Mouse (Mus musculus): ENCODE data around the gene Prpsap1. TPM values are rescaled to one million over a fixed set of nuclear protein-coding genes. Genes with fewer than 3 reads are reported as not detected.

Prpsap1 gene
- 81.7 and 98.2 TPM in 2 replicates for polyA plus RNA-seq (2015; fragmentation: Nextera tagmentation; extraction: Ambion mirVana)

GRCm38 (mm10) chr11:116493795-116494252 lies at the start of gene Prpsap1:
TSS of gene Prpsap1 (minus strand) at chr11:116494202.
- H3K4me2 ChIP-seq = no peak within 1 kb of the TSS
- H3K27me3 ChIP-seq = no peaks in the 10 kb centered on the region
- no peak for ATAC-seq (replicated peaks; ENCODE audit: insufficient number of reproducible peaks, insufficient read depth, low FRiP score, low read depth)
- no peak within 1 kb of the TSS for H3K9ac ChIP-seq
- H3K9me3 ChIP-seq (replicated peaks) = no peaks in the 10 kb centered on the region
- no peaks in the 10 kb centered on the region for H3K36me3 ChIP-seq
- WGBS = 28% methylated on average over 4 of the region's 4 CpGs
- H3K4me3 ChIP-seq = no peak within 1 kb of the TSS
- H3K4me1 ChIP-seq (replicated peaks) = peaks cover 16% of the 10 kb centered on the region
- peak within 1 kb of the TSS; percentile 36 for H3K27ac ChIP-seq

DNA sequence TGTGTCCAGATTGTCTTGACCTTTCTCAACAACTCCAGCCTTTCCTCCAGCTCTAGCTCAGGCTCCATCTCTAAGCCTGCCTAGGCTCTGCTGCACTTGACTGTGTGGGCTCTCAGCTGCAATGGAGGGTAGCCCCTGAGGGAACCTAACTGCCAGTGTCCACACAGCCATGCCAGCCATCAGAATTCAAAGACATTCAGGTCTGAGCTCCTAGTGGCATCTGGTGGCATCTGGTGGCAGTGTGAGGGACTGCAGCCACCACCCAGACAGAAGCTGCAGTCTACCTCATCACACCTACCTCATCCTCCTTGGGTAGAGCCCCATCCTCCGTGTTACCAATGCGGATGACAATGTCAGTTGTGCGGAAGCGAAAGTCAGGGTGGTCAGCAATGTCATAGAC lies 49.1 kb upstream of the Prpsap1 start:
- no peaks in the 10 kb centered on the region for H3K9me3 ChIP-seq (replicated peaks)
- no peak overlapping the region for H3K4me2 ChIP-seq
- no peak overlapping the region for H3K4me3 ChIP-seq
- no peaks in the 10 kb centered on the region for H3K27me3 ChIP-seq
- 76% methylated on average over 4 of the region's 4 CpGs for WGBS
- no peak for ATAC-seq (replicated peaks; ENCODE audit: insufficient number of reproducible peaks, insufficient read depth, low FRiP score, low read depth)
- H3K9ac ChIP-seq = no peak overlapping the region
- peaks cover 82% of the 10 kb centered on the region for H3K36me3 ChIP-seq
- H3K4me1 ChIP-seq (replicated peaks) = no peaks in the 10 kb centered on the region
- no peak overlapping the region for H3K27ac ChIP-seq

DNA sequence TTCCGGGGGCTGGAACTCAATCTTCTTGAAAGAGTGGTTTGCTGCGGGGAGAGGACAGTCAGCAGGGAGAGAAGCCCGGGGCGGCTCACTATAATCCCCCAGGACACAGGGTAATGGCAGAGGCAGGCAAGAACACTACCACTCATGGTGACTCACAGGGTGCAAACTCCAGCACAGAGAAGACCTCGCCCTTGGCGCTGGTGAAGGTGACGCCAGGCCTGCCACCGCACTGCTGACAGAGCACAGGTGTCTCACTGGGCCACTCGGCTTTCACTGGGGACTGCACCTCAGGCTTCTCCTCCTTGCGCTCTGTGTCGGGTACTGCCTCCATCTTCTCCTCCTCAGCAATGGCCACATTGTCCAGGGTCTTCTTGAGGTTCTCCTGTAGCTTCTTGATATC lies 47.2 kb upstream of the Prpsap1 start:
- no peak overlapping the region for H3K27ac ChIP-seq
- no peaks in the 10 kb centered on the region for H3K9me3 ChIP-seq (replicated peaks)
- H3K4me2 ChIP-seq = no peak overlapping the region
- no peak overlapping the region for H3K4me3 ChIP-seq
- H3K27me3 ChIP-seq = no peaks in the 10 kb centered on the region
- H3K4me1 ChIP-seq (replicated peaks) = peaks cover 3% of the 10 kb centered on the region; the same call in 1 of the 2 replicates
- 90% methylated on average over 11 of the region's 11 CpGs for WGBS
- peaks cover 79% of the 10 kb centered on the region for H3K36me3 ChIP-seq
- no peak for ATAC-seq (replicated peaks; ENCODE audit: insufficient number of reproducible peaks, insufficient read depth, low FRiP score, low read depth)
- no peak overlapping the region for H3K9ac ChIP-seq

- Histone ChIP-seq H3K4me2 (no peak overlapping the region), H3K4me3 (no peak overlapping the region), H3K27ac (no peak overlapping the region), H3K9me3 (replicated peaks) (no peaks in the 10 kb centered on the region), H3K27me3 (peaks cover 19% of the 10 kb centered on the region), H3K4me1 (replicated peaks) (peaks cover 12% of the 10 kb centered on the region), H3K9ac (no peak overlapping the region), H3K36me3 (peaks cover 50% of the 10 kb centered on the region)
- ATAC-seq (replicated peaks; ENCODE audit: insufficient number of reproducible peaks, insufficient read depth, low FRiP score, low read depth) = no peak
- WGBS = 82% methylated on average over 12 of the region's 12 CpGs
Observed at GRCm38 (mm10) chr11:116538142-116538735, 44.2 kb upstream of the Prpsap1 start.

DNA sequence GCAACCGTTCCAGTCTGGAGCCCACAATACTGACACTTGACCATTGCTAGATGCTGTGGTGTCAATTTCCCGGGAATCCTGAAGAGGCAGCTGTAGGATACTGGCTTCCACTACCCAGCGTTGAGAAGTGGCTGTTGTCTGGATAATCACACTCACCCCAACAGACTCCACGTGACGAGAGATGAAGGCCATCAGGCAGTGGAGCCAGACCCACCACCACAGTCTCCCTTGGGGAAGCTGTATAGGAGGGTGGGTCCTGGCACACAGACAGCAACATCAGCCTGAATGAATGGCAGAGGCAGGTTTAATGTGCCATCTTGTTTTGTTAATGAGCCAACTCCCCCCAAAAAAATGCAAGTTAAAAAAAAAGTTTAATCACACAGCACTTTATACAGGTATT lies 43.4 kb upstream of the Prpsap1 start:
- Histone ChIP-seq H3K9ac (no peak overlapping the region), H3K36me3 (peaks cover 43% of the 10 kb centered on the region), H3K9me3 (replicated peaks) (no peaks in the 10 kb centered on the region), H3K4me3 (no peak overlapping the region), H3K4me2 (no peak overlapping the region), H3K27ac (no peak overlapping the region), H3K4me1 (replicated peaks) (peaks cover 21% of the 10 kb centered on the region), H3K27me3 (peaks cover 28% of the 10 kb centered on the region)
- 46% methylated on average over 5 of the region's 5 CpGs for WGBS
- no peak for ATAC-seq (replicated peaks; ENCODE audit: insufficient number of reproducible peaks, insufficient read depth, low FRiP score, low read depth)

GRCm38 (mm10) chr11:116536685-116537084 lies 42.7 kb upstream of the Prpsap1 start:
- no peak for ATAC-seq (replicated peaks; ENCODE audit: insufficient number of reproducible peaks, insufficient read depth, low FRiP score, low read depth)
- WGBS = 46% methylated on average over 7 of the region's 7 CpGs
- no peak overlapping the region for H3K4me2 ChIP-seq
- no peak overlapping the region for H3K4me3 ChIP-seq
- no peak overlapping the region for H3K27ac ChIP-seq
- H3K4me1 ChIP-seq (replicated peaks) = peaks cover 28% of the 10 kb centered on the region
- H3K9ac ChIP-seq = no peak overlapping the region
- H3K9me3 ChIP-seq (replicated peaks) = no peaks in the 10 kb centered on the region
- H3K36me3 ChIP-seq = peaks cover 37% of the 10 kb centered on the region
- peaks cover 35% of the 10 kb centered on the region for H3K27me3 ChIP-seq

DNA sequence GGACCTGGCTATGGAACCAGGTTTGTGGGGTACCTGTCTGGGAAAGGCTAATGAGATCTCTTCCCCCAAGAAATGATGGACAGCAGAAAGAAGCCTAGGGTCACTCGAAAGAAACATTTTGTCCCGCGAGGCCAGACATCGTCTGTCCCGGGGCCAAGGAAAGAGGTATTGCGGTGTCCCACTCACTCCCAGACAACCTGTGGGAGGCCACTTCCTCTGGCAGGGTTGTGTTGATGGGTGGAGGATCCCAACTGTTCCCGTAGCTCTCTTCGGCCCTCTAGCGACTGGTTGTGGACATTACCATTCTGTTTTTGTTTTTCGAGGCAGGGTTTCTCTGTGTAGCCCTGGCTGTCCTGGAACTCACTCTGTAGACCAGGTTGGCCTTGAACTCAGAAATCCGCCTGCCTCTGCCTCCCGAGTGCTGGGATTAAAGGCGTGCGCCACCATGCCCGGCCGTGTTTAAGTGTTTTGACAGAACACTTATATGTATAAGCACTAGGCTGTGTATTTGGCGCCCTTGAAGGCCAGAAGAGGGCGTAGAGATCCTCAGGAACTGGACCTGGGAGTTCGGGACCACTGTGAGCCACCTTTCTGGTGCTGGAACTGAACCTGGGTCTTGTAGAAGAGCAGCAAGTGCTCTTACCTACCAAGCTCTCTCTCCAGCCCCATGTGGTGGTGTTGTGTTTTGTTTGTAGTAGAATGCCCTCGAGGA lies 40.3 kb upstream of the Prpsap1 start:
- H3K27ac ChIP-seq = no peak overlapping the region
- 17% methylated on average over 20 of the region's 20 CpGs for WGBS

DNA sequence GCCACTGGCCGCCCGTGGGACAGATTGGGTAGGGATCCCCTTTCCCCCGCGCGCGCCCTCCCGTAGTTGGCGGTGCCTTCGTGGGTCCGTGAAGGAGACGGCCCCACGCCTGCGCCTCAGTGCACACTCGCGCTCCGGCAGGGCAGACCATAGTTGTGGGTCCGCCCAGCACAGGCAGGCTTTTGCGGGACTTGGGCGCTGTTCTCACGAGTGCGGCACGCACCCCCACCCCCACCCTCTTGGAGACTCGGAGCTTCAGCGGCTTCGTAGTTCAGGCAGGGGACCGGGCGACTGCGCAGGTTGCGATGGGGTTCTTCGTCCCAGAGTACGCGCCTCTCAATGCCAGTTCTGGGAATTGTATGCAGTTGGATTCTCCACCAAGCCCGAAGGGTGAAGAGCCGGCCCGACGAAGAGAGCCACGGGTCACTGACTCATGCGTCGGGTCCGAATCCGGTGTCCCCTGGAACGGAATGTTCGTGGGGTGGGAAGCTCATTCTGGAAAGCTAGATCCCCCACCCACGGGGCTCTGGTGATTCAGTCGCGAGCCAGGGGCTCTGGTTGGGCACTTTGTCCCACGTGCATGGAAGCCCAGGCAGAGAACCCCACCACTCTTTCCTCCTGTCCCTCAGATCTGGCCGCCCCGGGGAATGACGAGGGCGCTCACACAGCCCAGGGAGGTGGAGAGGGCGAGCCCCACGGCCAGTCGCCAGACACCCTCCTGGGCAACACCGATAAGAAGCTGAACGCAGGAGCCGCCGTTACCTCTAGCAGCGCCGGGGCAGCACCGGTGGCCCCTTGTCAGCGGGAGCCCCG lies 39.5 kb upstream of the Prpsap1 start:
- no peak; the same call in 1 of the 2 replicates for ATAC-seq (replicated peaks; ENCODE audit: insufficient number of reproducible peaks, insufficient read depth, low FRiP score, low read depth)
- Histone ChIP-seq H3K9ac (peak overlapping the region; percentile 58), H3K4me1 (replicated peaks) (peaks cover 41% of the 10 kb centered on the region), H3K27me3 (peaks cover 61% of the 10 kb centered on the region), H3K9me3 (replicated peaks) (no peaks in the 10 kb centered on the region), H3K27ac (0 out of 2 replicates have a peak overlapping the region, but pooled peaks have one; percentile 31), H3K36me3 (peaks cover 6% of the 10 kb centered on the region; the same call in 1 of the 2 replicates), H3K4me3 (peak overlapping the region; percentile 64), H3K4me2 (peak overlapping the region; percentile 98)
- WGBS = under 1% methylated on average over 63 of the region's 63 CpGs

More for the DNA sequence above, 40.3 kb upstream of the Prpsap1 start:
- H3K9ac ChIP-seq = no peak overlapping the region
- peaks cover 41% of the 10 kb centered on the region for H3K4me1 ChIP-seq (replicated peaks)
- H3K9me3 ChIP-seq (replicated peaks) = no peaks in the 10 kb centered on the region
- peak overlapping the region; percentile 98 for H3K4me2 ChIP-seq
- peak overlapping the region; percentile 64 for H3K4me3 ChIP-seq
- peaks cover 55% of the 10 kb centered on the region for H3K27me3 ChIP-seq
- H3K36me3 ChIP-seq = peaks cover 13% of the 10 kb centered on the region; the same call in 1 of the 2 replicates
- ATAC-seq (replicated peaks; ENCODE audit: insufficient number of reproducible peaks, insufficient read depth, low FRiP score, low read depth) = peak; percentile 61

DNA sequence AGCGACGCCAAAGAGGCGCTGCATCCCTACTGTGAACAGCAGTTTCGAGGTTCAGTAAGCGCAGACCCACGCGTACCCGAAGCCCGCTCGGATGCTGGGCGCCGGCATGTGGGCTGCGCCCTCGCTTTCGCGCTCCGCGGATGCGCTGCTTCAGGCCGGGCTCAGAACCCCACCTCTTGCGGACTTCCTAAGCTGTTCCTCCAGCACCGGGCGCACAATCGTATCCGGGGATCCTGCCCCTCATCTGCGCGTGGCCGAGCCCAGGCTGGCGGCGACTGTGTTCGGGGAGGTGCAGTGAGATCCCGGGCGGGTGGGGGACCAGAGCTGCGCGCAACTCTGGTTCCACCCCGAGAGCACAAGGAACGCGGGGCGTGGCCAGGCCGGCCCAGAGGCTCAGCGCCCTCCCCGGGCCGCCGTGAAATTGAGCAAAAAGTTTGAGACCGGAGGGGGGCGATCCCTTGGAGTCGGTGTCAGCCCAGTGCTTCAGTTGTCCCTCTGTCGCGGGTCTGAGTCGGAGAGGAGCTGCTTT lies 38.9 kb upstream of the Prpsap1 start:
- Histone ChIP-seq H3K4me1 (replicated peaks) (peaks cover 41% of the 10 kb centered on the region), H3K4me3 (peak overlapping the region; percentile 64), H3K4me2 (peak overlapping the region; percentile 98), H3K27ac (peak overlapping the region; percentile 31; the same call in 1 of the 2 replicates), H3K9me3 (replicated peaks) (no peaks in the 10 kb centered on the region), H3K36me3 (no peaks in the 10 kb centered on the region), H3K27me3 (peaks cover 62% of the 10 kb centered on the region), H3K9ac (peak overlapping the region; percentile 58)
- under 1% methylated on average over 50 of the region's 50 CpGs for WGBS
- ATAC-seq (replicated peaks; ENCODE audit: insufficient number of reproducible peaks, insufficient read depth, low FRiP score, low read depth) = peak; percentile 63; the same call in 1 of the 2 replicates

DNA sequence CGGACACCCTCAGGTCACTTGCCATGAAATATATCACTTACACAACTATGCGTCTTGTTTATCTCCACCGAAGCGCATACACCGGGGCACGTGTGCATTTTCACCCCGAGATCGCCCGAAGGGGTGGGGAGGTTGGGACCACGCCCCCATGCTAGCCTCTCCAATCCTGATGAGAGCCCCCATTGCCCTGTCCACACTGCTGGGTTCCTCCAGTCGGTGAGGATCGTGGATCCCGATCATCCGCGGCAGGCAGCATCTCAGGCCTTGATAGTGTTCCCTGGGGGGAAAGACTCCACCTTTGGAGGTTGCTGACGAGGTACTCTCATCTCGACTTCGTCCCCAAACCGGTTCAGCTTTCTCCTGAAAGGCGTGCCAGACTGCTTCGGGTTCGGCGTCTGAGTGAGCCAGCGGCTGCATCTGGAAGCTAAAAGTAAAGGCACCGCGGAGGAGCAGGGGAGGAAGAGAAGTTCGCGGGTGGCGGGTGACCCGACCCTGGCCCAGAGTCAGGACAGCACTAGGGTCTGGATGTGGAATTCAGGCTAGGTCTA lies 38.3 kb upstream of the Prpsap1 start:
- no peaks in the 10 kb centered on the region for H3K36me3 ChIP-seq
- H3K9ac ChIP-seq = peak overlapping the region; percentile 58
- peak overlapping the region; percentile 31; the same call in 1 of the 2 replicates for H3K27ac ChIP-seq
- H3K4me1 ChIP-seq (replicated peaks) = peaks cover 41% of the 10 kb centered on the region
- peaks cover 65% of the 10 kb centered on the region for H3K27me3 ChIP-seq
- peak overlapping the region; percentile 64 for H3K4me3 ChIP-seq
- WGBS = under 1% methylated on average over 30 of the region's 30 CpGs
- H3K9me3 ChIP-seq (replicated peaks) = no peaks in the 10 kb centered on the region
- ATAC-seq (replicated peaks; ENCODE audit: insufficient number of reproducible peaks, insufficient read depth, low FRiP score, low read depth) = no peak
- peak overlapping the region; percentile 98 for H3K4me2 ChIP-seq
